Mouse (Mus musculus): ENCODE results near the gene Tnni1. TPM values are rescaled to one million over a fixed set of nuclear protein-coding genes. Genes with fewer than 3 reads are reported as not detected.

The Tnni1 gene
- polyA plus RNA-seq, 1 experiment from 2014 or later = 3,442 TPM

DNA sequence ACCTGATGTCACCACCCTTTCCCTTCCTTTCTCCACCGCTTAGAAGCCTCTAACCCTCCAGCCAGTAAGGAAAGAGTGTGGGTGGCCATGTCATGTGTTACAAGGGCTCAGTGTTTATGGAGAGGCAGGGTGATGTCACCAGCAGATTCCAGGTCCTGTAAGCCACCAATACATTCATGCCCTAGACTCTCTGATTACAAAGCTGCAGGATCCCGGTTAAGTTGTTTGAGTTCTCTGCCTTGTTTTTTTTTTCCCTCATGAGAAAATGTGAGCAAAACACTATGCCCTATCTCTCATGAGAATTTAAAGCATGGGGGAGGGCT, 15.1 kb upstream of the Tnni1 start:
- H3K4me1 ChIP-seq (ENCODE audit: control insufficient read depth, insufficient read depth, low read length) = peaks cover 35% of the 10 kb centered on the region
- H3K9me3 ChIP-seq (replicated peaks; ENCODE audit: control insufficient read depth, low read length) = no peaks in the 10 kb centered on the region
- H3K4me3 ChIP-seq (ENCODE audit: low read depth, low read length) = no peak overlapping the region
- H3K9ac ChIP-seq (ENCODE audit: low read depth, low read length) = no peak overlapping the region
- peaks cover 6% of the 10 kb centered on the region for H3K36me3 ChIP-seq (ENCODE audit: control insufficient read depth, insufficient read depth, low read length)
- no peak for ATAC-seq (replicated peaks; ENCODE audit: insufficient number of reproducible peaks, low FRiP score, low TSS enrichment)
- H3K27ac ChIP-seq (ENCODE audit: low read depth, low read length) = 0 out of 2 replicates have a peak overlapping the region, but pooled peaks have one; percentile 29
- no peaks in the 10 kb centered on the region for H3K27me3 ChIP-seq (ENCODE audit: control insufficient read depth, insufficient read depth, low read length)
- peak overlapping the region; percentile 2; the same call in 1 of the 2 replicates for H3K4me2 ChIP-seq
- WGBS (ENCODE audit: insufficient replicate concordance) = 50% methylated on average over 2 of the region's 2 CpGs

DNA sequence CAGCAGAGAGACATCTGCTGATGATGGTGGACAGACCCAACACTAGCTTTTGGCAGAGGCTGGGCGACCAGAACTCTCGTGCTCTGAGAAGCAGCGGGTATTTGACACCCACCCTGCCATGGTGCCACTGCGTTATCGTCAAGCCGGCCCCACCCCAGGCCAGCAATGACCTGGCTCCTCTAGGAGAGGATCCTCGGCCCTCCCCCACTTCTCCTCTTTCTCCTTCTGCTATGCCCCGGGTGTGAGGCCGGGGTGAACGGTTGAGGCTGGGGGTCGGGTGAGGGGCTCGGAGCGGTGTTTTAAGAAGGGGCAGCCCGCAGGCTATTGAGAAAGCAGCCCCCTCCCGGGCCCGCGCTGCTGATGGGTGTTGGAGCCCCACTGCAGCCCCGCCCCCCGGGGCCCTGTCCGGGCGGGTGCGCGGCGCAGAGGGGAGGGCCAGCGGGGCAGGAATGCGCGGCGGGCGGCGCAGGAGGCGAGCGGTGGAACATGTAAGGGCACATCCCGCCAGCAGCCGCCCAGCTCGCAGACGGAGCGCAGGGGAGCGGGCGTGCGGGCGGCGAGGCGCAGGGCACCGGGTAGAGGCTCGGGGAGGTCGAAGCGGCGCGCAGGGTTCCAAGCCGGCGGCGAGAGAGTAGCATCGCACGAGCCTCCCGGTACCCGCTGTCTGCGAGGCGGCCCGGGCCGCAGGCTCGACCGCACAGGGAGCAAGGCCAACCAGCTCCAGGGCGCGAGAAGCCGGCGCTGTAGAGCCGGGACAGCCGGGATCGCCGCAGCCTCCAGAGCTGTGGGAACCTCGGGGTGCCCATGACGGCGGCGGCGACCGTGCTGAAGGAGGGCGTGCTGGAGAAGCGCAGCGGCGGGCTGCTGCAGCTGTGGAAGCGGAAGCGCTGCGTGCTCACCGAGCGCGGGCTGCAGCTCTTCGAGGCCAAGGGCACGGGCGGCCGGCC, 13.3 kb upstream of the Tnni1 start, which contains the start of gene Phlda3:
Gene Phlda3, plus strand, starts transcription at position 475 of the 947 bp plus-strand sequence.
- no peaks in the 10 kb centered on the region for H3K9me3 ChIP-seq (replicated peaks; ENCODE audit: control insufficient read depth, low read length)
- peak within 1 kb of the TSS; percentile 91 for H3K4me2 ChIP-seq
- H3K4me1 ChIP-seq (ENCODE audit: control insufficient read depth, insufficient read depth, low read length) = peaks cover 47% of the 10 kb centered on the region
- WGBS (ENCODE audit: insufficient replicate concordance) = under 1% methylated on average over 77 of the region's 90 CpGs
- peak within 1 kb of the TSS; percentile 95 for H3K27ac ChIP-seq (ENCODE audit: low read depth, low read length)
- peak within 1 kb of the TSS; percentile 86 for H3K9ac ChIP-seq (ENCODE audit: low read depth, low read length)
- no peaks in the 10 kb centered on the region for H3K27me3 ChIP-seq (ENCODE audit: control insufficient read depth, insufficient read depth, low read length)
- ATAC-seq (replicated peaks; ENCODE audit: insufficient number of reproducible peaks, low FRiP score, low TSS enrichment) = peak; percentile 81
- peaks cover 7% of the 10 kb centered on the region for H3K36me3 ChIP-seq (ENCODE audit: control insufficient read depth, insufficient read depth, low read length)
- peak within 1 kb of the TSS; percentile 82 for H3K4me3 ChIP-seq (ENCODE audit: low read depth, low read length)

DNA sequence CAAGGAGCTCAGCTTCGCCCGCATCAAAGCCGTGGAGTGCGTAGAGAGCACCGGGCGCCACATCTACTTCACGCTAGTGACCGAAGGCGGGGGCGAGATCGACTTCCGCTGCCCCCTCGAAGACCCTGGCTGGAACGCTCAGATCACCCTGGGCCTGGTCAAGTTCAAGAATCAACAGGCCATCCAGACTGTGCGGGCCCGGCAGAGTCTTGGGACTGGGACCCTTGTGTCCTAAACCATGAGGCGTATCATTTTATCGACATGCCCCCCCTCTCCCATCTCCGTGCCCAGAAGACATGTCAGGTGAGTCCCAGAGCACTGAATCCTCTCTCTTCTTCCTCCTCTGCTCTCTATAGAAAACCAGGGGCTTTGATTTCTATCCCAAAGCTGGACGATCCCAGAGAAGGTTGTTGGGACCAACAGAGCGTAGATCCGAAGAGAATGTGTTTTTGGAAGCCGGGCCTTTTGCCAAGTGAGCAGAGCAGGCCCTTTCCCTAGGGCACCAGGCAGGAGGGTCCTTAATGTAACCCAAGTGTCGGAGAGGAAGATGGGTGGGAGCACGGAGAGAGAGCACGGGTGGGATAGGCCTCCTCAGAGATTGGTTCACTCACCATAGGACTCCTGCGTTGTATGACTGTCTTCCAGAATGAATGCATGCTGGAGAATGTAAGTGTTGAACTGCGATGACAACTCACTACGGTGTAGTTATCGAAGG, 12.5 kb upstream of the Tnni1 start:
- WGBS (ENCODE audit: insufficient replicate concordance) = 14% methylated on average over 30 of the region's 30 CpGs
- H3K4me1 ChIP-seq (ENCODE audit: control insufficient read depth, insufficient read depth, low read length) = peaks cover 55% of the 10 kb centered on the region
- H3K9ac ChIP-seq (ENCODE audit: low read depth, low read length) = peak overlapping the region; percentile 86
- no peaks in the 10 kb centered on the region for H3K9me3 ChIP-seq (replicated peaks; ENCODE audit: control insufficient read depth, low read length)
- peaks cover 7% of the 10 kb centered on the region for H3K36me3 ChIP-seq (ENCODE audit: control insufficient read depth, insufficient read depth, low read length)
- ATAC-seq (replicated peaks; ENCODE audit: insufficient number of reproducible peaks, low FRiP score, low TSS enrichment) = no peak
- H3K4me3 ChIP-seq (ENCODE audit: low read depth, low read length) = peak overlapping the region; percentile 82
- H3K27ac ChIP-seq (ENCODE audit: low read depth, low read length) = peak overlapping the region; percentile 95
- H3K27me3 ChIP-seq (ENCODE audit: control insufficient read depth, insufficient read depth, low read length) = no peaks in the 10 kb centered on the region
- peak overlapping the region; percentile 91 for H3K4me2 ChIP-seq

DNA sequence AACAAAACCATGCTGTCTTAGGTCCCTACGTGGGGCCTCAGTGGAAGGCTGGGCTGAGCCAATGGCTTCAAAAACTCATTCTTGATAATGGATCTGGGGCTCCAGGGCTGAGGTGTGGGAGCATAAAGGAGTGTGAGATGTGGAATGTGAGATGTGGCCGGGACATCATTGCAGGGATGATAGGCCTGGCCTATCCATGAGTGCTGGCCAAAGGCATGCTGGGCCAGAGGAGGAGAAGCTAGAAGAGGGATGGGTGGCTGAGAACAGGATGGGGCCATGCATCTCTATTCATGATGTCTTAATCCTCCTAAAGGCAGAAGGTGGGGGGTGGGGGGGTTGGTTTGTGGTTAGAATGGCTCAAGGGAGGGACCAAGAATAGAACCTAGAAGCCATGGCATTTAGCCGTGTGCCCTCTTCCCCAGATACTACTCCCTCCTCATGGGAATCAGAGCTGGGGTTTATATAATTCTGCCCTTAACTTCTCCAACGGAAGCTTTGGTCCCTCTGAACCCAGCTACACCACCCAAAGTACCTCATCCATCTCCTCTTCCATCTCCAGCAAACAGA, 11.8 kb upstream of the Tnni1 start:
- Histone ChIP-seq H3K36me3 (ENCODE audit: control insufficient read depth, insufficient read depth, low read length) (peaks cover 7% of the 10 kb centered on the region), H3K4me3 (ENCODE audit: low read depth, low read length) (peak overlapping the region; percentile 82), H3K9me3 (replicated peaks; ENCODE audit: control insufficient read depth, low read length) (no peaks in the 10 kb centered on the region), H3K4me2 (peak overlapping the region; percentile 91), H3K9ac (ENCODE audit: low read depth, low read length) (peak overlapping the region; percentile 86), H3K27ac (ENCODE audit: low read depth, low read length) (peak overlapping the region; percentile 95; the same call in 1 of the 2 replicates), H3K4me1 (ENCODE audit: control insufficient read depth, insufficient read depth, low read length) (peaks cover 56% of the 10 kb centered on the region), H3K27me3 (ENCODE audit: control insufficient read depth, insufficient read depth, low read length) (no peaks in the 10 kb centered on the region)
- 51% methylated on average over 4 of the region's 4 CpGs for WGBS (ENCODE audit: insufficient replicate concordance)
- no peak for ATAC-seq (replicated peaks; ENCODE audit: insufficient number of reproducible peaks, low FRiP score, low TSS enrichment)

DNA sequence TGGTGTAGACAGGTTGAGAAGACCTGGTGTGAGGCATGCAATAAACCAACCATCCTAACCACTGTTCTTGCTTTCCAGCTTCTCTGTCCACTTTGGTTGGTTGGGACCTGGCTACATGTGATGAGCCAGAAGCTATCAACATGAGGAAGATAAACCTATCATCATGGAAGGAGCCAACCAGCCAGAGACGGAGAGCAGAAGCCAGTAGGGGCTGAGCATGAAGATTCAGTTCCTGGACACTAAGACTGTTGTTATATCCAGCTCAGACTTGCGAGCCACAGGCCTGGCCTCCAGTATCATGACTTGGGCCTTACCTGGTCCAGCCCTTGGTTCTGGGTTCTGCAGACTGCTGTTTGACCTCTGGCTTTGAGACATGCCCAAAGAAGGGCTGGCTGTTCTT, 10.8 kb upstream of the Tnni1 start:
- Histone ChIP-seq H3K4me1 (ENCODE audit: control insufficient read depth, insufficient read depth, low read length) (peaks cover 58% of the 10 kb centered on the region), H3K27ac (ENCODE audit: low read depth, low read length) (no peak overlapping the region)
- 68% methylated on average over 2 of the region's 2 CpGs for WGBS (ENCODE audit: insufficient replicate concordance)

DNA sequence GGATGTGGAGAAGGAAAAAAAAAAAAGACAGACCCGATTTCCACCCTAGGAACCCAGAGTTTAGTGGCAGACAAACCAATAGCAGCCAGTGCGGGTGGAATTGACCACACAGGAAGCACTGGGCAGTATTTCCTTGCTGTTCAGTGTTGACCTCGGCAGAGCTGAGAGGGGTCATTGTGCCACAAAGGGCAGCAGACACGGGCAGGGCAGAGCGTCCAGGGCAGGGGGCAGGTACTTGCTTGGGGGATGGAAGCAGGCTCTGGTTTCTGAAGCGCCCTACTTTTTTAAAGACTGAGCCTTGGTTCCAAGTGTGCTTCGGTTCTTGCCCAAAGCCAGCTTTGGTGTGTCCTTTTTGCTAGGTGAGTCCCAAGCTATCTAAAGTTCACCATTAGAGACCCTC, 9.0 kb upstream of the Tnni1 start:
- peak overlapping the region; percentile 31; the same call in 1 of the 2 replicates for H3K4me2 ChIP-seq
- H3K27ac ChIP-seq (ENCODE audit: low read depth, low read length) = peak overlapping the region; percentile 57
- H3K9ac ChIP-seq (ENCODE audit: low read depth, low read length) = no peak overlapping the region
- no peak for ATAC-seq (replicated peaks; ENCODE audit: insufficient number of reproducible peaks, low FRiP score, low TSS enrichment)
- peaks cover 7% of the 10 kb centered on the region for H3K36me3 ChIP-seq (ENCODE audit: control insufficient read depth, insufficient read depth, low read length)
- peaks cover 47% of the 10 kb centered on the region for H3K4me1 ChIP-seq (ENCODE audit: control insufficient read depth, insufficient read depth, low read length)
- no peaks in the 10 kb centered on the region for H3K27me3 ChIP-seq (ENCODE audit: control insufficient read depth, insufficient read depth, low read length)
- H3K4me3 ChIP-seq (ENCODE audit: low read depth, low read length) = no peak overlapping the region
- 63% methylated on average over 7 of the region's 7 CpGs for WGBS (ENCODE audit: insufficient replicate concordance)
- H3K9me3 ChIP-seq (replicated peaks; ENCODE audit: control insufficient read depth, low read length) = no peaks in the 10 kb centered on the region

More for the DNA sequence above, 10.8 kb upstream of the Tnni1 start:
- Histone ChIP-seq H3K9ac (ENCODE audit: low read depth, low read length) (no peak overlapping the region), H3K27me3 (ENCODE audit: control insufficient read depth, insufficient read depth, low read length) (no peaks in the 10 kb centered on the region), H3K36me3 (ENCODE audit: control insufficient read depth, insufficient read depth, low read length) (peaks cover 7% of the 10 kb centered on the region), H3K4me3 (ENCODE audit: low read depth, low read length) (no peak overlapping the region), H3K9me3 (replicated peaks; ENCODE audit: control insufficient read depth, low read length) (no peaks in the 10 kb centered on the region), H3K4me2 (peak overlapping the region; percentile 91)
- no peak for ATAC-seq (replicated peaks; ENCODE audit: insufficient number of reproducible peaks, low FRiP score, low TSS enrichment)

DNA sequence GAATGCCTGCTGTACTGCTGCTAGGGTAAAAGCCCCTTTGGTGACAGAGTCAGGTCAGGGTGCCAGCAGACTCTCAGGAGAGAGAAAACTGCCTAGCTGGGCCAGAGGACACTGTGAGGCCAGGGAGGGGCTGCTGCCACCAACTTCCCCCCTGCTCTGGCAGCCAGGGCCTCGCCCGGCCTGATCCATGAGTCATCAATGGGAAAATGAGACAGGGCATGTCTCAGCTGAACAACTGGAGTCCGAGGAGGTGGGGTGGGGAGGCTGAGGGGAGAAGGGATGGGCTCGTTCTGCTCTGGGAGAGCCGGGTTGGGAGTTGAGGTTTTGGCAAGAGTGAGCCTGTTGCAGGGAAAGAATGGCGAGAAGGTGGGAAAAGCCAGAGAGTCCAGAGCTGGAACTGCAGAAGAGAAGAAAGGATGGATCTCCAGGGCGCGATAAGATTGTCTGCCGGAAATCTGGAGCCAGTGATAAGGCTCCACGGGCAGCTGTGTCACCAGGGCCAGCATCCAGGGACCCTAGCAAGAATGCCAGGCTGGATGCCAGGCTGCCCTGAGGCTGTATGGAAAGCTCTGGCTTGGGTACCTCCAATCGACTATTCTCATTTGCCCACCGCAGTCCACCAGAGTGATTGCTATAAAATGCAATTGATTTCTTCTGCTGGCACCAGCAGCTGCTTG, 8.2 kb upstream of the Tnni1 start:
- peaks cover 7% of the 10 kb centered on the region for H3K36me3 ChIP-seq (ENCODE audit: control insufficient read depth, insufficient read depth, low read length)
- peaks cover 44% of the 10 kb centered on the region for H3K4me1 ChIP-seq (ENCODE audit: control insufficient read depth, insufficient read depth, low read length)
- H3K4me3 ChIP-seq (ENCODE audit: low read depth, low read length) = no peak overlapping the region
- H3K9ac ChIP-seq (ENCODE audit: low read depth, low read length) = 0 out of 2 replicates have a peak overlapping the region, but pooled peaks have one; percentile 2
- 37% methylated on average over 12 of the region's 12 CpGs for WGBS (ENCODE audit: insufficient replicate concordance)
- H3K27ac ChIP-seq (ENCODE audit: low read depth, low read length) = peak overlapping the region; percentile 57
- peak overlapping the region; percentile 31; the same call in 1 of the 2 replicates for H3K4me2 ChIP-seq
- H3K9me3 ChIP-seq (replicated peaks; ENCODE audit: control insufficient read depth, low read length) = no peaks in the 10 kb centered on the region
- no peaks in the 10 kb centered on the region for H3K27me3 ChIP-seq (ENCODE audit: control insufficient read depth, insufficient read depth, low read length)
- ATAC-seq (replicated peaks; ENCODE audit: insufficient number of reproducible peaks, low FRiP score, low TSS enrichment) = 0 out of 2 replicates have a peak, but pooled peaks have one; percentile 18

DNA sequence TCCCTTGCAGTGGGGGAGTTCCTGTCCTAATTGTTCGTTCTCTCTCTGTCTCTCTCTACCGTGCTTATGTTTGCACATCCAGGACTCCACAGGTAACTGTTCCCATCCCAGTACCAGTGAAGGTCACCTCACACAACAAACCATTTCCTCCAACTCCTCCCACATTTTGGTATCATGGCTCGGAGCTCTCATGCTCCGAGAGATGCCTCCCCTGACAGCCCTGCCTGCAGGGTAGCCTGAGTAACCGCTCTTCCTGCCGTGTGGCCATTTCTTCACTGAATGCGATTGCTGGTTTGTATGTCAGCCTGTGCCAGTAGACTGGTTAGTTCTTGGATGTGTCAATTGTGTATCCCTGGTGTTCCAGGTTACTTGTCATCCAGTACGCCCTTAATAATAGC, 7.7 kb upstream of the Tnni1 start:
- Histone ChIP-seq H3K27me3 (ENCODE audit: control insufficient read depth, insufficient read depth, low read length) (no peaks in the 10 kb centered on the region), H3K4me1 (ENCODE audit: control insufficient read depth, insufficient read depth, low read length) (peaks cover 49% of the 10 kb centered on the region), H3K36me3 (ENCODE audit: control insufficient read depth, insufficient read depth, low read length) (peaks cover 7% of the 10 kb centered on the region), H3K9ac (ENCODE audit: low read depth, low read length) (no peak overlapping the region), H3K27ac (ENCODE audit: low read depth, low read length) (peak overlapping the region; percentile 57; the same call in 1 of the 2 replicates), H3K4me2 (no peak overlapping the region), H3K4me3 (ENCODE audit: low read depth, low read length) (no peak overlapping the region), H3K9me3 (replicated peaks; ENCODE audit: control insufficient read depth, low read length) (no peaks in the 10 kb centered on the region)
- no peak for ATAC-seq (replicated peaks; ENCODE audit: insufficient number of reproducible peaks, low FRiP score, low TSS enrichment)
- WGBS (ENCODE audit: insufficient replicate concordance) = 64% methylated on average over 8 of the region's 8 CpGs

All from heart, embryonic 11.5 days (tissue).